Mouse (Mus musculus): ENCODE data around the gene Gm5134. TPM values are rescaled to one million over a fixed set of nuclear protein-coding genes. Genes with fewer than 3 reads are reported as not detected.

The Gm5134 gene
- polyA plus RNA-seq, 1 experiment from 2014 or later: not detected

Other genes starting within 250 kb of the Gm5134 start
- gene Cabin1, start 190.2 kb upstream of the Gm5134 start, polyA plus RNA-seq (2015; fragmentation: Nextera tagmentation; extraction: Ambion mirVana): 29.0 and 32.6 TPM in 2 replicates
- gene Ddt, start 181.1 kb upstream of the Gm5134 start, polyA plus RNA-seq (2015; fragmentation: Nextera tagmentation; extraction: Ambion mirVana): 74.7 and 76.1 TPM in 2 replicates
- gene Gm20441, start 173.6 kb upstream of the Gm5134 start, polyA plus RNA-seq (2015; fragmentation: Nextera tagmentation; extraction: Ambion mirVana): 0.96 TPM in 1 of 2 replicates, not detected in the other
- 38.7 and 40.3 TPM in 2 replicates for gene Gstt3, start 173.1 kb upstream of the Gm5134 start, polyA plus RNA-seq (2015; fragmentation: Nextera tagmentation; extraction: Ambion mirVana)
- 15.0 and 16.6 TPM in 2 replicates for gene Gstt1, start 155.9 kb upstream of the Gm5134 start, polyA plus RNA-seq (2015; fragmentation: Nextera tagmentation; extraction: Ambion mirVana)
- gene Gstt4, start 132.0 kb upstream of the Gm5134 start, polyA plus RNA-seq (2015; fragmentation: Nextera tagmentation; extraction: Ambion mirVana): not detected in 2 replicates
- 57.5 and 63.1 TPM in 2 replicates for gene Gstt2, start 117.1 kb upstream of the Gm5134 start, polyA plus RNA-seq (2015; fragmentation: Nextera tagmentation; extraction: Ambion mirVana)
- gene Mif, start 94.3 kb upstream of the Gm5134 start, polyA plus RNA-seq (2015; fragmentation: Nextera tagmentation; extraction: Ambion mirVana): 2,230 and 2,305 TPM in 2 replicates
- 4.4 and 8.5 TPM in 2 replicates for gene Derl3, start 61.1 kb upstream of the Gm5134 start, polyA plus RNA-seq (2015; fragmentation: Nextera tagmentation; extraction: Ambion mirVana)
- 170 and 171 TPM in 2 replicates for gene Smarcb1, start 32.9 kb upstream of the Gm5134 start, polyA plus RNA-seq (2015; fragmentation: Nextera tagmentation; extraction: Ambion mirVana)
- gene Chchd10, start 21.4 kb upstream of the Gm5134 start, polyA plus RNA-seq (2015; fragmentation: Nextera tagmentation; extraction: Ambion mirVana): 171 and 215 TPM in 2 replicates
- gene Mmp11, start 18.0 kb upstream of the Gm5134 start, polyA plus RNA-seq (2015; fragmentation: Nextera tagmentation; extraction: Ambion mirVana): 30.1 and 32.2 TPM in 2 replicates
- gene Gm867, start 13.8 kb upstream of the Gm5134 start, polyA plus RNA-seq (2015; fragmentation: Nextera tagmentation; extraction: Ambion mirVana): 0.30 and 0.47 TPM in 2 replicates
- gene Vpreb3, start 11.5 kb upstream of the Gm5134 start, polyA plus RNA-seq (2015; fragmentation: Nextera tagmentation; extraction: Ambion mirVana): 0.57 and 0.89 TPM in 2 replicates
- 18.6 and 18.9 TPM in 2 replicates for gene Zfp280b, start 78.1 kb downstream of the Gm5134 start, polyA plus RNA-seq (2015; fragmentation: Nextera tagmentation; extraction: Ambion mirVana)
- 0.36 and 0.52 TPM in 2 replicates for gene Slc5a4b, start 156.4 kb downstream of the Gm5134 start, polyA plus RNA-seq (2015; fragmentation: Nextera tagmentation; extraction: Ambion mirVana)
- gene Slc5a4a, start 192.9 kb downstream of the Gm5134 start, polyA plus RNA-seq (2015; fragmentation: Nextera tagmentation; extraction: Ambion mirVana): 0.23 TPM in 1 of 2 replicates, not detected in the other